Mouse (Mus musculus) liver, embryonic 16.5 days (tissue): ENCODE results near the gene C1qtnf5. TPM values are rescaled to one million over a fixed set of nuclear protein-coding genes. Genes with fewer than 3 reads are reported as not detected.

ENCODE experiments used
- ATAC-seq: fragments of 200-750 bp; cut with Nextera tagmentation; 2 replicates; pipeline ENCODE4 v1.8.0; 2017; ENCODE audit warnings: low read depth, mild to moderate bottlenecking, moderate number of reproducible peaks, moderate library complexity
- H3K27ac ChIP-seq: fragments of 300-500 bp; sonication (generic); 2 replicates; pipeline ENCODE4 v1.5.1; 2014; ENCODE audit warnings: mild to moderate bottlenecking, low read length
- H3K27me3 ChIP-seq: fragments of 300-500 bp; sonication (generic); 2 replicates; pipeline ENCODE4 v1.6.1; 2014; ENCODE audit warnings: low read depth, low read length, mixed read lengths; ENCODE audit not compliant: control insufficient read depth, insufficient read depth
- H3K36me3 ChIP-seq: fragments of 300-500 bp; sonication (generic); 2 replicates; pipeline ENCODE4 v1.6.1; 2014; ENCODE audit warnings: mild to moderate bottlenecking; ENCODE audit not compliant: control insufficient read depth, insufficient read depth
- H3K4me1 ChIP-seq: fragments of 300-500 bp; sonication (generic); 2 replicates; pipeline ENCODE4 v1.6.1; 2014; ENCODE audit warnings: low read depth, low read length, mixed read lengths; ENCODE audit not compliant: control insufficient read depth
- H3K4me2 ChIP-seq: fragments of 300-500 bp; sonication (generic); 2 replicates; pipeline ENCODE4 v1.6.1; 2014; ENCODE audit warnings: low read depth, low read length, mixed read lengths
- H3K4me3 ChIP-seq: fragments of 300-500 bp; sonication (generic); 2 replicates; pipeline ENCODE4 v1.5.1; 2014; ENCODE audit warnings: low read depth, mild to moderate bottlenecking, low read length
- H3K9ac ChIP-seq: fragments of 300-500 bp; sonication (generic); 2 replicates; pipeline ENCODE4 v1.6.1; 2014; ENCODE audit warnings: low read depth, low read length
- H3K9me3 ChIP-seq: fragments of 300-500 bp; sonication (generic); replicated peaks from 2 replicates; pipeline ENCODE4 v1.6.1; 2016; ENCODE audit warnings: low read length; ENCODE audit not compliant: control insufficient read depth
- WGBS: fragments of 180-500 bp; shearing (Covaris S2); extraction: QIAGEN DNeasy Blood & Tissue Kit; methylation state at CpG from one replicate; pipeline ENCODE4 v1.1.7; 2014; ENCODE audit not compliant: insufficient replicate concordance; 5-methylcytosine and 5-hydroxymethylcytosine counted together
- polyA plus RNA-seq: library from polyadenylated mRNA; unstranded; fragments of >200 nt; fragmentation: Nextera tagmentation; extraction: Ambion mirVana; gene quantifications from 2 replicates; pipeline ENCODE4 v1.2.1, GENCODE M21; 2015

Gene C1qtnf5
- polyA plus RNA-seq, 1 experiment from 2014 or later: 0.52 TPM

DNA sequence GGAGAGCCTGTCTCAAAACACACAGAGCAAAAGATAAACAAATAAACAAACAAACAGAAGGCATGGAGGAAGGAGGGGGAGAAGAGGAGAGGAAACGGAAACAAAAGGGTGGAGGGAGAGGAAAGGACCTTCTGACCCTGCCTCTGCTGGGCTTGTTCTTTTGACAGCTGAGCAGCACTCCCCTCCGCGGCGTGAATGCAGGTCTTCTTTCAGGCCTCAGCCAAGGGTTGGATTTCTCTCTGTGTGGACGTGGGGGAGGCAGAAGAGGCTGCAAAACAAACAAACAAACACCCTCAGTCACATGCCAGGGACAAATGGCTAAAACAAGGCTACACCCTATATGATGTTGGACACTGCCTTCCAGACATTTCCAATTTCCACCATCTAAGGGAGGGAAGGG lies 18.0 kb downstream of the C1qtnf5 start:
- H3K27me3 ChIP-seq: peaks cover 13% of the 10 kb centered on the region
- no peak overlapping the region for H3K4me3 ChIP-seq
- no peak overlapping the region for H3K4me2 ChIP-seq
- no peaks in the 10 kb centered on the region for H3K9me3 ChIP-seq
- 55% methylated on average over 5 of the region's 5 CpGs for WGBS
- peaks cover 6% of the 10 kb centered on the region for H3K4me1 ChIP-seq
- ATAC-seq: no peak
- H3K27ac ChIP-seq: no peak overlapping the region
- H3K9ac ChIP-seq: no peak overlapping the region
- H3K36me3 ChIP-seq: no peaks in the 10 kb centered on the region

DNA sequence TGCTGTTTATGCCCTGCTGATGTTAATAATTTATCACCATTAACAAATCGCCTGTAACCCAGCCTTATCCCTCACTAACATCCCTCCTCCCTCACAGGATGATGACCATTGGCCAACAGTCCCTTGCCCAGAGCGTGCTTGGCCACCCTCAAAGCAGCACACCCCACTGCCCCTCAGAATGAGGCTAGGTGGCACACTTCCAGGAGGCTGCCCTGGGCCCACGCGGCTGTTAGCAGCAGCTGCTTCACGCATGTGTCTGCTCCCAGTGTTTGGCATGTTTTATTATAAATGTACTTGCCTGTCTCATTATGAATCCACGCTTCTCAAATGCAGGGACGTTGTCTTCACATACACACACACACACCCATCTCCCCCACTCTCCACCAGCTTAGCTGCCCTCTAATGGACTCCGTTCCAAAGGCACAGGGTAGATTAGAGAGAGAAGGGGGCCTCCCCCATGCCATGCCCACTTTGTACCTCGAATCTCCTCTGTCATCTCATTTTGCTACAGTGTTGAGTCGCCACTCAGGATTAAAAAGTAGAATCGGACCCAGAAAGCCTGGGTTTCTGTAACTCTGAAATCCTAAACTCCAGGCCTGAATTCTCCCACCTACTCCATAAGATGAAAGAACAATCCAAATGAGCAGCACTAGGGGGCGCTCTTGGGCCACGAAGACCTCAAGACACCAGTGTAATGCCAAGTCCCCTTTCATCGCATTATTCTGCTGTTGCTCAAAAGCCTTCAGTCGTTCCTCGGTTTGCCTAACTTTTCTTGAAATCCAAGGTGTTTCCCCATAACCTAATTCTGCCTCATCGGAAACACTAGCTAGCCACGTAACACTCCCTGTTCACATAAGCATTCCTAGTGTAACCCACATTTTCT lies 18.7 kb downstream of the C1qtnf5 start:
- Histone ChIP-seq H3K4me3 (no peak overlapping the region), H3K4me1 (peaks cover 11% of the 10 kb centered on the region), H3K27me3 (peaks cover 21% of the 10 kb centered on the region), H3K9ac (no peak overlapping the region), H3K27ac (peak overlapping the region; percentile 33; the same call in 1 of the 2 replicates), H3K9me3 (no peaks in the 10 kb centered on the region), H3K4me2 (peak overlapping the region; percentile 48), H3K36me3 (no peaks in the 10 kb centered on the region)
- WGBS: 29% methylated on average over 18 of the region's 18 CpGs
- ATAC-seq: no peak

DNA sequence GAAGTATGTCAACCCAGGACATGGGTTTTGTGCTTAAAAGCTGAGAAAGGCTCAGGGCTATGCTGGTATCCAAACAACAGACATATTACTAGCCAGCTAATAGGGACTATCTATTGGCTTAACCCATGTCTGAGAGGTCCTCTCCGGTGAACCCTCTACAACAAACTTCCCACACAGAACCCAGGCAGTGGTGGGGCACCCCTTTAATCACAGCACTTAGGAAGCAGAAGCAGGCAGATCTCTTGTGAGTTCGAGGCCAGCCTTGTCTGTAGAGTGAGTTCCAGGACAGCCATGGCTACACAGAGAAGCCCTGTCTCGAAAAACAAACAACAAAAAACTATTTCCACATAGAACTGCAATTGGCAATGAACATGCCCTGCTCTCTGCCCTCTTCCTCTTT lies 19.7 kb downstream of the C1qtnf5 start:
- Histone ChIP-seq H3K4me3 (no peak overlapping the region), H3K9ac (no peak overlapping the region), H3K4me2 (peak overlapping the region; percentile 48), H3K27me3 (peaks cover 31% of the 10 kb centered on the region), H3K4me1 (peaks cover 13% of the 10 kb centered on the region), H3K36me3 (no peaks in the 10 kb centered on the region), H3K27ac (peak overlapping the region; percentile 33; the same call in 1 of the 2 replicates), H3K9me3 (no peaks in the 10 kb centered on the region)
- 60% methylated on average over 3 of the region's 3 CpGs for WGBS
- ATAC-seq: no peak

DNA sequence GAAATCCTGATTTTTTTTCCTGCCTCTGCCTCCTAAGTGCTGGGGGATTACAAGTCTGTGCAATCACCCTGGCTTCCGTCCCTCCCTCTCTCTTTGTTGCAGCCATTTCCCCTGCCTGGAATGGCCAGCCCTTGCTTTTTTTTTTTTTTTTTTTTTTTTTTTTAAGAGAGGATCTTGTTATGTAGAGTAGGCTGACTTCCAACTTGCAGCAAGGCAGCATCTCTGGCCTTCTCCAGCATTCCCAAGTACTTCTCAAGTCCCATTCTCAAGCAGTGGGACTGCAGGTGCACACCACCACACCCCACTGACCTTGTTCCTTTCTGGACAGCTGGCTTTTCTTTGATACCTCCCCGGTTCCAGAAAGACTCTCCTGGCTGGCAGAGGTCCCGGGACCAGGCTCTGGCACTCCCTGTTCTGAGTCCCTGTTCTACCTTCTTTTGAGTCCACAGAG lies 20.3 kb downstream of the C1qtnf5 start:
- Histone ChIP-seq H3K9ac (no peak overlapping the region), H3K4me3 (no peak overlapping the region), H3K4me2 (no peak overlapping the region), H3K27me3 (peaks cover 37% of the 10 kb centered on the region), H3K4me1 (peaks cover 13% of the 10 kb centered on the region), H3K36me3 (no peaks in the 10 kb centered on the region), H3K27ac (no peak overlapping the region), H3K9me3 (no peaks in the 10 kb centered on the region)
- ATAC-seq: no peak
- WGBS: 64% methylated on average over 3 of the region's 3 CpGs

DNA sequence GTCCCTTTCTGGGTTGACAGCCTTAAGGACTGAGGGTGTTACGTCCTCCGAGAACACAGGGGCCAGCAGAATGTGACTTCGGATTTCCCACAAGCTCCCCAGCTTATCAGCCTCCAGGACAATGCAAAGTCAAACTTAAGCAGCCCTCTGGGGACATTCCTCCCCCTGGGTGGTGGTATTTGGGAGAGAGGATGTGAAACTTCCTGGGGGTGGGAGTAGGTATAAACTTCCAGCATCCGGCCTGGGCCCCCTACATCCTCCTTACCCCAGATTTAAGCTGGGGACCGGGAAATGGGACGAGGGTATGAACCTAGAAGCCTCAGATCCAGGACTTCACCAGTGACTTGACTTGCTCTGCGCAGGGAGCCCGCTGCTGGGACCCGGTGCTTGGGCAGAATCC lies 22.6 kb downstream of the C1qtnf5 start:
- peak overlapping the region; percentile 61 for H3K27ac ChIP-seq
- WGBS: 4% methylated on average over 9 of the region's 9 CpGs
- no peaks in the 10 kb centered on the region for H3K36me3 ChIP-seq
- peaks cover 15% of the 10 kb centered on the region for H3K4me1 ChIP-seq
- H3K4me3 ChIP-seq: peak overlapping the region; percentile 37
- ATAC-seq: peak; percentile 38
- H3K4me2 ChIP-seq: peak overlapping the region; percentile 57
- H3K27me3 ChIP-seq: peaks cover 59% of the 10 kb centered on the region
- H3K9me3 ChIP-seq: no peaks in the 10 kb centered on the region
- H3K9ac ChIP-seq: peak overlapping the region; percentile 30

DNA sequence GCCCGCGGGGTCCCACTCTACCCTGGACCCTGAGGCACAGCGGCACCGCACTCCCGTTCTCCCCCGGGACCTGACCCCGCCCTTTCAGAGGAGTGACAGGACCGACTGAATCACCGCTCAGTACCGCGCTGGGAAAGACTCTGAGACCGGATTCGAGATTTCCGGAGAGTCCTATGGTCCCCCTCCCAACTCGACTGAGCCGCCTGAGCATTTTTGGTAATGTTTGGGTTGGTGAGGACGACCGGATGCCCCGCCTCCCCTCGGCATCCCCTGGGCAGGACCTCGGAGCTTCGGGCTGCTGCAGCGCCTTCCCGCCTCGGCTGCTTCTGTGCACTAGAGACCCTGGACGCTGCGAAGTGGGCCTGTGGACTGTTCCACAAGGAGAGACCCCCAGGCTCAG lies 23.0 kb downstream of the C1qtnf5 start:
- under 1% methylated on average over 27 of the region's 27 CpGs for WGBS

DNA sequence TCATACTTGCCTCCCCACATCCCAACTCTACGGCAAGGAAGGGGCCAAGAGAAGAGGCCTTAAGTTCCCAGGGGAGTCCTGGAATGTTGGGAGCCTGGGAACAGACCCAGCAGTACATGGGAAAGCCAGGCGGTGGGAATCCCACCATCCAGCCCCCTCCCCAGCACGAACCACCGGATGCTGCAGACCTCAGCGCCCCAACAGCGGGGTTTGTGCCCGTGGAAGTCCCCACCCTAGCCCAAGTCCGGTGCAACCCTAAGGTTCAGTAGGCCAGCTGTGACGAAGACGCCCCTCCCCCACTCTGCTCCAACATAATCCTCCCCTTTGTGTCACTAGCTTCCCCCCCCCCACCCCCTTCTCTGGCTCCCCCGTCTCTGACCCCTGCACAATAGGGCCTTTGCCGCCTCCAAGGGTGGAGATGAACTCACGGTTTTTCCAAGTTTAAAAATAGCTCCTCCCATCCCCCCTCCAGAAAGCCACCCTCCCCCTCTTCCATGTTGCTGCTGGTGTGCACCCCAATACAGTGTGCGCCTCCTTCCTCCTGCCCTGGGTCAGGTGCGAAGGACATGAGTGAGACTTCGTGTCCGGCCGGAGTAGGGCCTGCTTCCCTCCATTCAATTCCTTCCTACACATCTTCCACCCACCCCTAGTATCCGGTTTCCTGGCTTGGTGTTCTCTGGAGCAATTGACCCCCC lies 23.7 kb downstream of the C1qtnf5 start:
- Histone ChIP-seq H3K27me3 (peaks cover 70% of the 10 kb centered on the region), H3K4me3 (no peak overlapping the region), H3K9me3 (no peaks in the 10 kb centered on the region), H3K9ac (no peak overlapping the region), H3K4me2 (peak overlapping the region; percentile 57), H3K4me1 (peaks cover 15% of the 10 kb centered on the region), H3K27ac (0 out of 2 replicates have a peak overlapping the region, but pooled peaks have one; percentile 17), H3K36me3 (no peaks in the 10 kb centered on the region)
- ATAC-seq: peak; percentile 41
- WGBS: 21% methylated on average over 18 of the region's 19 CpGs

More for the DNA sequence above, 23.0 kb downstream of the C1qtnf5 start:
- peak; percentile 42 for ATAC-seq
- Histone ChIP-seq H3K4me1 (peaks cover 15% of the 10 kb centered on the region), H3K9ac (peak overlapping the region; percentile 30), H3K9me3 (no peaks in the 10 kb centered on the region), H3K36me3 (no peaks in the 10 kb centered on the region), H3K4me3 (peak overlapping the region; percentile 37), H3K4me2 (peak overlapping the region; percentile 57), H3K27ac (peak overlapping the region; percentile 61), H3K27me3 (peaks cover 63% of the 10 kb centered on the region)

DNA sequence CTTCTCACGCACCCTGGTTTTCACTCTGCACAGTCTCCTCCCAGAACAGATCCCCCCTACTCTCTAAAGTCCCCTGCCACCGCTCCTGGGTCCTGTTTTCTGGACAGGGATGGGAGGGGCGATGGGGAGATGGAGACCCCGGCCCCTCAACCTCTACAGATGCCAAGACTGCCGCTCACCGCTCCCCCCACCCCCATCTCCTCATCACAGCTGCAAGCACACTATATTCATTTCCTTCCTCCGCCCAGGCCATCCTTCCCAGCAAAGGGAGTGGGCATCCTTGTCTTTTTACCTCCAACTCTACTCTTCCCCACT lies 24.2 kb downstream of the C1qtnf5 start:
- no peak for ATAC-seq
- Histone ChIP-seq H3K27ac (no peak overlapping the region), H3K4me3 (no peak overlapping the region), H3K4me1 (peaks cover 13% of the 10 kb centered on the region), H3K36me3 (no peaks in the 10 kb centered on the region), H3K9ac (no peak overlapping the region), H3K27me3 (peaks cover 75% of the 10 kb centered on the region), H3K4me2 (no peak overlapping the region), H3K9me3 (no peaks in the 10 kb centered on the region)
- WGBS: 26% methylated on average over 7 of the region's 7 CpGs

DNA sequence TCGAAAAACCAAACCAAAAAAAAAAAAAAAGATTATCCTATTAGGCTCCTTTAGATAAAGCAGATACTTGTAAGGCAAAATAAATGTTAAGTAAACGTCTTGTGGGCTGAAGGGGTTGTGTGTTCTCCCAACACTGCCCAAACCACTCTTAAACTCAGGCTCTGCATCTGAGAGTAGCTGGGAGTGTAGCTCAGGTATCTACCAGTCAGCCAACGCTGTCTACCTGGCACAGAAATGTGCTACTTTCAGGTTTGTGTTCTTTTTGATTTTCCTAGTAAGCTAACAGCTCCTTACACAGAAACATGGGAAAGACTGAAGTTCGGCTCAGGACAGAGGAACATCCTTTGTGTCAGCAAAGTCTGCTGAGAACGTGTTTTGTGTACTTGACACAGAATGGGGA lies 25.2 kb downstream of the C1qtnf5 start:
- Histone ChIP-seq H3K9ac (no peak overlapping the region), H3K27me3 (peaks cover 81% of the 10 kb centered on the region), H3K4me3 (no peak overlapping the region), H3K4me2 (no peak overlapping the region), H3K36me3 (no peaks in the 10 kb centered on the region), H3K4me1 (peaks cover 9% of the 10 kb centered on the region), H3K9me3 (no peaks in the 10 kb centered on the region), H3K27ac (no peak overlapping the region)
- no peak for ATAC-seq
- WGBS: 46% methylated on average over 5 of the region's 5 CpGs
